Mouse (Mus musculus): ENCODE data around the gene Bri3. TPM values are rescaled to one million over a fixed set of nuclear protein-coding genes. Genes with fewer than 3 reads are reported as not detected.
A peak's percentile ranks its signal among the peaks of the same experiment; 100 is the strongest.
"Not testable (repeated sequence)": the region's sequence is repeated elsewhere in the genome, so short reads cannot be mapped to it uniquely, and the experiment has no call there.

The Bri3 gene
- total RNA-seq, 2 experiments from 2014 or later = 73.7 to 74.0 TPM

- no peak for DNase-seq (ENCODE audit: low spot score in 2 of 2)
These were observed 44.2 kb downstream of the Bri3 start for GRCm38 (mm10) chr5:144288391-144288790.

- peak; percentile 40 to 44 for DNase-seq (ENCODE audit: low spot score in 2 of 2)
These were observed 45.7 kb downstream of the Bri3 start for GRCm38 (mm10) chr5:144289769-144290440.

GRCm38 (mm10) chr5:144294908-144295307 lies 50.7 kb downstream of the Bri3 start:
- DNase-seq (ENCODE audit: low spot score in 2 of 2) = no peak

GRCm38 (mm10) chr5:144295357-144295756 lies 51.1 kb downstream of the Bri3 start:
- no peak for DNase-seq (ENCODE audit: low spot score in 2 of 2)

GRCm38 (mm10) chr5:144296090-144296604 lies 51.9 kb downstream of the Bri3 start:
- no peak for DNase-seq (ENCODE audit: low spot score in 2 of 2)

GRCm38 (mm10) chr5:144303071-144303470 lies 58.8 kb downstream of the Bri3 start:
- DNase-seq (ENCODE audit: low spot score in 2 of 2) = no peak

- no peak for DNase-seq (ENCODE audit: low spot score in 2 of 2)
These were observed 64.7 kb downstream of the Bri3 start for GRCm38 (mm10) chr5:144308929-144309328.

- DNase-seq (ENCODE audit: low spot score in 2 of 2) = no peak
These were observed 67.9 kb downstream of the Bri3 start for GRCm38 (mm10) chr5:144312183-144312582.

- no peak for DNase-seq (ENCODE audit: low spot score in 2 of 2)
These were observed 69.1 kb downstream of the Bri3 start for GRCm38 (mm10) chr5:144313335-144313734.

GRCm38 (mm10) chr5:144314731-144315494 lies 70.7 kb downstream of the Bri3 start:
- no peak for DNase-seq (ENCODE audit: low spot score in 2 of 2)

- DNase-seq (ENCODE audit: low spot score in 2 of 2) = no peak
These were observed 72.2 kb downstream of the Bri3 start for GRCm38 (mm10) chr5:144316442-144316841.

- no peak for DNase-seq (ENCODE audit: low spot score in 2 of 2)
These were observed 73.2 kb downstream of the Bri3 start for GRCm38 (mm10) chr5:144317426-144317825.

GRCm38 (mm10) chr5:144318286-144318685 lies 74.0 kb downstream of the Bri3 start:
- no peak for DNase-seq (ENCODE audit: low spot score in 2 of 2)

GRCm38 (mm10) chr5:144321681-144322080 lies 77.4 kb downstream of the Bri3 start:
- DNase-seq (ENCODE audit: low spot score in 2 of 2) = no peak

- no peak for DNase-seq (ENCODE audit: low spot score in 2 of 2)
These were observed 78.5 kb downstream of the Bri3 start for GRCm38 (mm10) chr5:144322717-144323116.

- no peak for DNase-seq (ENCODE audit: low spot score in 2 of 2)
These were observed 89.8 kb downstream of the Bri3 start for GRCm38 (mm10) chr5:144334010-144334409.

- DNase-seq (ENCODE audit: low spot score in 2 of 2) = not testable (repeated sequence)
These were observed 91.1 kb downstream of the Bri3 start for GRCm38 (mm10) chr5:144335357-144335756.

GRCm38 (mm10) chr5:144338787-144339186 lies 94.5 kb downstream of the Bri3 start:
- DNase-seq (ENCODE audit: low spot score in 2 of 2) = no peak

GRCm38 (mm10) chr5:144341085-144341484 lies 96.8 kb downstream of the Bri3 start:
- DNase-seq (ENCODE audit: low spot score in 2 of 2) = no peak

GRCm38 (mm10) chr5:144344592-144344991 lies 100.4 kb downstream of the Bri3 start:
- DNase-seq (ENCODE audit: low spot score in 2 of 2) = no peak

GRCm38 (mm10) chr5:144351185-144351584 lies 106.9 kb downstream of the Bri3 start:
- no peak for DNase-seq (ENCODE audit: low spot score in 2 of 2)

- no peak for DNase-seq (ENCODE audit: low spot score in 2 of 2)
These were observed 108.2 kb downstream of the Bri3 start for GRCm38 (mm10) chr5:144352250-144353047.
